Mouse (Mus musculus): ENCODE results near the gene Atp13a2. TPM values are rescaled to one million over a fixed set of nuclear protein-coding genes. Genes with fewer than 3 reads are reported as not detected.

Atp13a2 gene
- polyA plus RNA-seq, 1 experiment from 2014 or later = 140 TPM

GRCm38 (mm10) chr4:140963941-140964597 is 22.6 kb upstream of the Atp13a2 start:
- no peaks in the 10 kb centered on the region for H3K27me3 ChIP-seq
- ATAC-seq (ENCODE audit: low FRiP score) = no peak
- no peak overlapping the region for H3K4me3 ChIP-seq
- no peaks in the 10 kb centered on the region for H3K9me3 ChIP-seq
- H3K4me2 ChIP-seq = no peak overlapping the region
- no peak overlapping the region for H3K27ac ChIP-seq
- whole genome bisulfite sequencing = 83% methylated on average over 9 of the region's 9 CpGs
- H3K4me1 ChIP-seq (replicated peaks) = peaks cover 39% of the 10 kb centered on the region
- H3K9ac ChIP-seq = no peak overlapping the region; the same call in 1 of the 2 replicates
- H3K36me3 ChIP-seq = peaks cover 24% of the 10 kb centered on the region

GRCm38 (mm10) chr4:140964620-140965019 is 22.1 kb upstream of the Atp13a2 start:
- ATAC-seq (ENCODE audit: low FRiP score) = peak; percentile 4; the same call in 1 of the 2 replicates
- 13% methylated on average over 7 of the region's 7 CpGs for WGBS
- H3K9me3 ChIP-seq = no peaks in the 10 kb centered on the region
- H3K4me1 ChIP-seq (replicated peaks) = peaks cover 39% of the 10 kb centered on the region
- no peak overlapping the region for H3K4me3 ChIP-seq
- no peak overlapping the region for H3K4me2 ChIP-seq
- no peaks in the 10 kb centered on the region for H3K27me3 ChIP-seq
- H3K9ac ChIP-seq = peak overlapping the region; percentile 60
- peaks cover 30% of the 10 kb centered on the region for H3K36me3 ChIP-seq
- peak overlapping the region; percentile 55; the same call in 1 of the 2 replicates for H3K27ac ChIP-seq

GRCm38 (mm10) chr4:140967386-140968159 is 19.1 kb upstream of the Atp13a2 start:
- no peaks in the 10 kb centered on the region for H3K27me3 ChIP-seq
- H3K36me3 ChIP-seq = peaks cover 58% of the 10 kb centered on the region
- peaks cover 22% of the 10 kb centered on the region for H3K4me1 ChIP-seq (replicated peaks)
- H3K4me2 ChIP-seq = no peak overlapping the region
- no peak overlapping the region for H3K9ac ChIP-seq
- WGBS = 92% methylated on average over 11 of the region's 11 CpGs
- no peak overlapping the region for H3K4me3 ChIP-seq
- ATAC-seq (ENCODE audit: low FRiP score) = no peak
- H3K27ac ChIP-seq = no peak overlapping the region
- no peaks in the 10 kb centered on the region for H3K9me3 ChIP-seq

GRCm38 (mm10) chr4:140971691-140972090 is 15.0 kb upstream of the Atp13a2 start:
- Histone ChIP-seq H3K36me3 (peaks cover 90% of the 10 kb centered on the region), H3K4me1 (replicated peaks) (no peaks in the 10 kb centered on the region), H3K9ac (no peak overlapping the region), H3K4me3 (no peak overlapping the region), H3K4me2 (no peak overlapping the region), H3K9me3 (no peaks in the 10 kb centered on the region), H3K27me3 (no peaks in the 10 kb centered on the region), H3K27ac (no peak overlapping the region)
- ATAC-seq (ENCODE audit: low FRiP score) = no peak
- 85% methylated on average over 13 of the region's 13 CpGs for WGBS

- H3K4me1 ChIP-seq (replicated peaks) = no peaks in the 10 kb centered on the region
- H3K36me3 ChIP-seq = peaks cover 98% of the 10 kb centered on the region
- no peak overlapping the region for H3K4me2 ChIP-seq
- 97% methylated on average over 6 of the region's 6 CpGs for WGBS
- H3K27me3 ChIP-seq = no peaks in the 10 kb centered on the region
- H3K9me3 ChIP-seq = no peaks in the 10 kb centered on the region
- no peak overlapping the region for H3K9ac ChIP-seq
- ATAC-seq (ENCODE audit: low FRiP score) = no peak
- no peak overlapping the region for H3K27ac ChIP-seq
- no peak overlapping the region for H3K4me3 ChIP-seq
These were observed 12.3 kb upstream of the Atp13a2 start for GRCm38 (mm10) chr4:140974408-140974807.

- Histone ChIP-seq H3K4me3 (no peak overlapping the region), H3K36me3 (peaks cover 98% of the 10 kb centered on the region), H3K9ac (no peak overlapping the region), H3K9me3 (no peaks in the 10 kb centered on the region), H3K27me3 (no peaks in the 10 kb centered on the region), H3K27ac (no peak overlapping the region), H3K4me1 (replicated peaks) (no peaks in the 10 kb centered on the region), H3K4me2 (no peak overlapping the region)
- no peak for ATAC-seq (ENCODE audit: low FRiP score)
- 94% methylated on average over 7 of the region's 7 CpGs for WGBS
These were observed 11.3 kb upstream of the Atp13a2 start for GRCm38 (mm10) chr4:140975356-140975755.

GRCm38 (mm10) chr4:140977278-140977677 is 9.4 kb upstream of the Atp13a2 start:
- no peaks in the 10 kb centered on the region for H3K27me3 ChIP-seq
- H3K27ac ChIP-seq = no peak overlapping the region
- H3K4me1 ChIP-seq (replicated peaks) = no peaks in the 10 kb centered on the region
- WGBS = 88% methylated on average over 10 of the region's 10 CpGs
- H3K36me3 ChIP-seq = peaks cover 89% of the 10 kb centered on the region
- no peak overlapping the region for H3K4me3 ChIP-seq
- no peak overlapping the region for H3K9ac ChIP-seq
- no peaks in the 10 kb centered on the region for H3K9me3 ChIP-seq
- no peak for ATAC-seq (ENCODE audit: low FRiP score)
- H3K4me2 ChIP-seq = no peak overlapping the region

GRCm38 (mm10) chr4:140977886-140978692 is 8.6 kb upstream of the Atp13a2 start:
- 96% methylated on average over 14 of the region's 14 CpGs for WGBS
- Histone ChIP-seq H3K27ac (no peak overlapping the region), H3K36me3 (peaks cover 81% of the 10 kb centered on the region), H3K27me3 (no peaks in the 10 kb centered on the region), H3K4me2 (no peak overlapping the region), H3K4me1 (replicated peaks) (no peaks in the 10 kb centered on the region; the same call in 1 of the 2 replicates), H3K4me3 (no peak overlapping the region), H3K9ac (no peak overlapping the region), H3K9me3 (no peaks in the 10 kb centered on the region)
- ATAC-seq (ENCODE audit: low FRiP score) = no peak

GRCm38 (mm10) chr4:140981605-140982004 is 5.1 kb upstream of the Atp13a2 start:
- H3K36me3 ChIP-seq = peaks cover 45% of the 10 kb centered on the region
- H3K27ac ChIP-seq = no peak overlapping the region
- no peak for ATAC-seq (ENCODE audit: low FRiP score)
- H3K9ac ChIP-seq = no peak overlapping the region
- WGBS = 90% methylated on average over 2 of the region's 2 CpGs
- H3K27me3 ChIP-seq = no peaks in the 10 kb centered on the region
- H3K4me2 ChIP-seq = no peak overlapping the region
- H3K4me1 ChIP-seq (replicated peaks) = peaks cover 10% of the 10 kb centered on the region
- H3K4me3 ChIP-seq = no peak overlapping the region
- H3K9me3 ChIP-seq = no peaks in the 10 kb centered on the region

GRCm38 (mm10) chr4:140982808-140983207 is 3.9 kb upstream of the Atp13a2 start:
- Histone ChIP-seq H3K9ac (no peak overlapping the region), H3K4me2 (no peak overlapping the region), H3K9me3 (no peaks in the 10 kb centered on the region), H3K4me1 (replicated peaks) (peaks cover 16% of the 10 kb centered on the region), H3K27ac (0 out of 2 replicates have a peak overlapping the region, but pooled peaks have one; percentile 52), H3K4me3 (no peak overlapping the region), H3K36me3 (peaks cover 33% of the 10 kb centered on the region), H3K27me3 (no peaks in the 10 kb centered on the region)
- 61% methylated on average over 4 of the region's 4 CpGs for WGBS
- ATAC-seq (ENCODE audit: low FRiP score) = no peak

GRCm38 (mm10) chr4:140983442-140983841 is 3.2 kb upstream of the Atp13a2 start:
- peaks cover 22% of the 10 kb centered on the region for H3K4me1 ChIP-seq (replicated peaks)
- H3K27me3 ChIP-seq = no peaks in the 10 kb centered on the region
- H3K36me3 ChIP-seq = peaks cover 27% of the 10 kb centered on the region
- peak overlapping the region; percentile 52; the same call in 1 of the 2 replicates for H3K27ac ChIP-seq
- no peak overlapping the region for H3K4me3 ChIP-seq
- H3K4me2 ChIP-seq = no peak overlapping the region
- 23% methylated on average over 9 of the region's 9 CpGs for WGBS
- ATAC-seq (ENCODE audit: low FRiP score) = no peak
- no peaks in the 10 kb centered on the region for H3K9me3 ChIP-seq
- H3K9ac ChIP-seq = no peak overlapping the region

GRCm38 (mm10) chr4:140984544-140984943 is 2.1 kb upstream of the Atp13a2 start:
- H3K9ac ChIP-seq = no peak overlapping the region
- H3K36me3 ChIP-seq = peaks cover 18% of the 10 kb centered on the region
- no peak overlapping the region for H3K4me3 ChIP-seq
- no peak overlapping the region for H3K4me2 ChIP-seq
- no peak for ATAC-seq (ENCODE audit: low FRiP score)
- H3K27me3 ChIP-seq = no peaks in the 10 kb centered on the region
- H3K9me3 ChIP-seq = no peaks in the 10 kb centered on the region
- no peak overlapping the region for H3K27ac ChIP-seq
- 91% methylated on average over 6 of the region's 6 CpGs for WGBS
- H3K4me1 ChIP-seq (replicated peaks) = peaks cover 33% of the 10 kb centered on the region

Data from hindbrain, embryonic 13.5 days (tissue).